Mouse (Mus musculus): ENCODE data around the gene Usp5.

- TF ChIP-seq CHD2 (IDR thresholded peaks at IDR 0.05; ENCODE audit: low read depth, low read length) (no peak), ZC3H11A (IDR thresholded peaks at IDR 0.05; ENCODE audit: borderline replicate concordance, low read depth, low read length) (no peak)
Observed at GRCm38 (mm10) chr6:124790121-124790520, 39.2 kb downstream of the Usp5 start.
